Mouse (Mus musculus): ENCODE results near the gene Snx30.

- TF ChIP-seq GATA1 (IDR thresholded peaks at IDR 0.05; ENCODE audit: low read length) (no peak), TAL1 (IDR thresholded peaks at IDR 0.05; ENCODE audit: low read length) (no peak)
These were observed 33.3 kb upstream of the Snx30 start for GRCm38 (mm10) chr4:59772171-59772879.

Measured in erythroblast, embryonic 14.5 days (primary cell).